Mouse (Mus musculus): Measurements from ENCODE around the gene Slc22a23. TPM values are rescaled to one million over a fixed set of nuclear protein-coding genes. Genes with fewer than 3 reads are reported as not detected.

Gene Slc22a23
- total and polyA plus RNA-seq, 3 experiments, result 0.47 to 1.3 (median 0.85) TPM

GRCm38 (mm10) chr13:34240087-34240428, 104.9 kb downstream of the Slc22a23 start:
- no peak for TF ChIP-seq ELF1 (IDR thresholded peaks at IDR 0.05; ENCODE audit: low read depth, low read length)
- TF ChIP-seq EP300 (IDR thresholded peaks at IDR 0.05; ENCODE audit: low read length), result no peak
- no peak for TF ChIP-seq PAX5 (IDR thresholded peaks at IDR 0.05; ENCODE audit: low read length)
- no peak for TF ChIP-seq SMC3 (IDR thresholded peaks at IDR 0.05; ENCODE audit: low read depth, low read length)
- no peak for TF ChIP-seq POLR2AphosphoS2 (IDR thresholded peaks at IDR 0.05; ENCODE audit: low read depth, low read length)
- TF ChIP-seq MAFK (IDR thresholded peaks at IDR 0.05; ENCODE audit: insufficient replicate concordance, low read length), result no peak
- TF ChIP-seq HCFC1 (IDR thresholded peaks at IDR 0.05; ENCODE audit: low read depth, low read length), result no peak
- no peak for TF ChIP-seq JUN (IDR thresholded peaks at IDR 0.05; ENCODE audit: insufficient read depth, low read depth, low read length)
- TF ChIP-seq E2F4 (IDR thresholded peaks at IDR 0.05; ENCODE audit: insufficient replicate concordance, low read depth, low read length), result no peak
- no peak for TF ChIP-seq ZKSCAN1 (IDR thresholded peaks at IDR 0.05; ENCODE audit: borderline replicate concordance, low read depth, low read length)
- TF ChIP-seq NELFE (IDR thresholded peaks at IDR 0.05; ENCODE audit: low read depth, low read length), result no peak
- TF ChIP-seq BHLHE40 (IDR thresholded peaks at IDR 0.05; ENCODE audit: low read depth, low read length), result no peak
- H3K9ac ChIP-seq (ENCODE audit: insufficient read depth, low read depth), result no peak overlapping the region
- peaks cover 0 to 22% of the 10 kb centered on the region in 2 experiments; a peak in 2 of 4 replicates for H3K4me1 ChIP-seq (ENCODE audit: control insufficient read depth in 1 of 2, insufficient read depth in 2 of 2)
- dilution Hi-C loops (cut with MboI; ENCODE audit: extremely low pct_ligation_motif_present, extremely low pct_unique_long_range_greater_than_20kb, low sequenced_read_pairs) (no loop called here), in situ Hi-C loops (cut with MboI; ENCODE audit: low pct_ligation_motif_present, low pct_unique_long_range_greater_than_20kb, low sequenced_read_pairs) (no loop called here)
- H3K79me2 ChIP-seq (replicated peaks; ENCODE audit: control insufficient read depth, extremely low read depth, insufficient read depth, poor library complexity, severe bottlenecking), result no peaks in the 10 kb centered on the region
- no peaks in the 10 kb centered on the region for H3K9me3 ChIP-seq (replicated peaks; ENCODE audit: low read length)
- no peak for DNase-seq (ENCODE audit: extremely low read depth)
- H3K27me3 ChIP-seq (replicated peaks), result no peaks in the 10 kb centered on the region
- no peak overlapping the region for H3K27ac ChIP-seq (ENCODE audit: insufficient read depth, low read depth)
- H3K36me3 ChIP-seq (replicated peaks in 1 of 2; ENCODE audit: control insufficient read depth in 1 of 2, insufficient read depth in 1 of 2, low read length in 1 of 2), result no peaks in the 10 kb centered on the region
- no peak overlapping the region for H3K4me2 ChIP-seq (ENCODE audit: insufficient read depth, low read depth, poor library complexity, severe bottlenecking)
- H3K4me3 ChIP-seq (replicated peaks in 1 of 3; ENCODE audit: low read depth in 2 of 3, low read length in 2 of 3, poor library complexity in 1 of 3), result no peak overlapping the region

DNA sequence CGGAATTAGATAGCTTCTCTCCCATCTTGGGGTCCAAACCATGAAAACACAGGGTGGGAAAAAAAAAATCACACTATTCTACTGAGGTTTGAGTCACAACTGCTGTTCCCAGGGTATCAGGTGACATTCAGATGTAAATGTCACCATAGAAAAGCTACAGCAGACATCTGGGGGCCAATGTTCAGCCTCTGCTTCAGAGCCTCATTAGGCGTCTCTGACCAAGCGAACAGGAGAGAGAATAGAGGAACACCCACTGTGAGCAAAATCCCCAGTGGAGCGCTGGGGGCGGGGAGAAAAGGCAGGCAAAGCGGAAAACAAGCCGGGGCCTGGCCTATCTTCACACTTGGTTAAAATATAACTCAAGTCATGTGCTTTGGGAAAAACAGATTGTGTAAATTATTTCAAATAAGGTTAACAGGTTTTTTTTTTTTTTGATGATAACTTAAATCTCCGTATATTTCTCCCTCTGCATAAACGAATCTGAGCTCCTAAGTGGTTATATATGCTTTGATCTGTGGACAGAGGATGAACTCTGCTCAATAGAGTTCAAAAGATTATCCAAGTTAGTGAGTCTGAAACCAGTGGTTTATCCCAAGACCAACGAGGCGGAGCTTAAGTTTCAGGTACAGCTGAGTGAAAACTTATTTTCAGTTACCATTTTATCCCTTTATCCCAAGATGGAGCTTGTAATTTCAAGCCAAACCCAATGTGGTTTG, 105.5 kb downstream of the Slc22a23 start:
- in situ Hi-C loops (cut with MboI; ENCODE audit: low pct_ligation_motif_present, low pct_unique_long_range_greater_than_20kb, low sequenced_read_pairs) (no loop called here), dilution Hi-C loops (cut with MboI; ENCODE audit: extremely low pct_ligation_motif_present, extremely low pct_unique_long_range_greater_than_20kb, low sequenced_read_pairs) (no loop called here)
- H3K9me3 ChIP-seq (replicated peaks; ENCODE audit: low read length), result no peaks in the 10 kb centered on the region
- no peaks in the 10 kb centered on the region for H3K79me2 ChIP-seq (replicated peaks; ENCODE audit: control insufficient read depth, extremely low read depth, insufficient read depth, poor library complexity, severe bottlenecking)
- no peak overlapping the region for H3K9ac ChIP-seq (ENCODE audit: insufficient read depth, low read depth)
- H3K36me3 ChIP-seq (replicated peaks in 1 of 2; ENCODE audit: control insufficient read depth in 1 of 2, insufficient read depth in 1 of 2, low read length in 1 of 2), result no peaks in the 10 kb centered on the region
- DNase-seq (ENCODE audit: extremely low read depth), result peak; percentile 16
- no peak overlapping the region for H3K4me3 ChIP-seq (replicated peaks in 1 of 3; ENCODE audit: low read depth in 2 of 3, low read length in 2 of 3, poor library complexity in 1 of 3)
- H3K27ac ChIP-seq (ENCODE audit: insufficient read depth, low read depth), result no peak overlapping the region
- peaks cover 0 to 22% of the 10 kb centered on the region in 2 experiments; a peak in 2 of 4 replicates for H3K4me1 ChIP-seq (ENCODE audit: control insufficient read depth in 1 of 2, insufficient read depth in 2 of 2)
- no peak overlapping the region for H3K4me2 ChIP-seq (ENCODE audit: insufficient read depth, low read depth, poor library complexity, severe bottlenecking)
- TF ChIP-seq JUN (IDR thresholded peaks at IDR 0.05; ENCODE audit: insufficient read depth, low read depth, low read length), result no peak
- no peak for TF ChIP-seq SMC3 (IDR thresholded peaks at IDR 0.05; ENCODE audit: low read depth, low read length)
- TF ChIP-seq USF1 (IDR thresholded peaks at IDR 0.05; ENCODE audit: low read depth, low read length), result no peak
- TF ChIP-seq IRF4 (IDR thresholded peaks at IDR 0.05; ENCODE audit: low read depth, low read length), result no peak
- TF ChIP-seq JUND (conservative IDR thresholded peaks at IDR 0.05; ENCODE audit: low read depth, low read length), result no peak
- no peak for TF ChIP-seq ZNF384 (IDR thresholded peaks at IDR 0.05; ENCODE audit: low read depth, low read length)
- TF ChIP-seq POLR2A (IDR thresholded peaks at IDR 0.05; ENCODE audit: low read depth, low read length), result no peak
- no peaks in the 10 kb centered on the region for H3K27me3 ChIP-seq (replicated peaks)
